Mouse (Mus musculus): ENCODE measurements around the gene Rbm41. TPM values are rescaled to one million over a fixed set of nuclear protein-coding genes. Genes with fewer than 3 reads are reported as not detected.

Gene Rbm41
- polyA plus RNA-seq, 1 experiment from 2014 or later = 5.3 TPM

- Histone ChIP-seq H3K9ac (no peak overlapping the region), H3K4me3 (no peak overlapping the region), H3K27me3 (replicated peaks) (no peaks in the 10 kb centered on the region; the same call in 1 of the 2 replicates), H3K27ac (no peak overlapping the region), H3K4me1 (no peaks in the 10 kb centered on the region), H3K4me2 (no peak overlapping the region), H3K9me3 (no peaks in the 10 kb centered on the region), H3K36me3 (replicated peaks) (no peaks in the 10 kb centered on the region)
- WGBS = 85% methylated on average over 5 of the region's 5 CpGs
- ATAC-seq (replicated peaks) = no peak
These were observed 139.0 kb downstream of the Rbm41 start for GRCm38 (mm10) chrX:139859402-139859801.

DNA sequence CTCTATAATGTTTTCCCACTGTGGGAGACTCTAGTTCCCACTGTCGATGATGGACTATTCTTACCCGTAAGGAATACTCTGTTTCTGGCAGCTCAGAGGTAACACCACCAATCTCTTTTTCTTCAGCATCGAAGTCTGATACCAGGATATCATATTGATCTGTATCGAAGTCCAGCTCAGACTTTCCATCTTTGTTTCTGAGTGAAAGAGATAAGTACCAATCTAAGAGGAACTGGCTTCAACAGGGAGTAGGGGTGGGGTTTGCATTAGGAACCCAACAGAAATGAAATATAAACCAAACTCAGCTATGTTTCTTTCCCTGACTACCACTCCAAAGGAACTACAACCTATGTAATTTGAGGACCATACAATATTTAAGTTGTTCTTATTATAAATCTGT, 143.6 kb downstream of the Rbm41 start:
- Histone ChIP-seq H3K9me3 (no peaks in the 10 kb centered on the region), H3K4me3 (no peak overlapping the region), H3K4me2 (no peak overlapping the region), H3K27me3 (replicated peaks) (no peaks in the 10 kb centered on the region), H3K4me1 (no peaks in the 10 kb centered on the region), H3K27ac (no peak overlapping the region), H3K9ac (no peak overlapping the region), H3K36me3 (replicated peaks) (no peaks in the 10 kb centered on the region)
- 87% methylated on average over 4 of the region's 4 CpGs for WGBS
- no peak for ATAC-seq (replicated peaks)

- no peak overlapping the region for H3K4me2 ChIP-seq
- WGBS = 69% methylated on average over 6 of the region's 6 CpGs
- H3K27ac ChIP-seq = no peak overlapping the region
These were observed 157.3 kb downstream of the Rbm41 start for GRCm38 (mm10) chrX:139841091-139841490.

More at GRCm38 (mm10) chrX:139841091-139841490, 157.3 kb downstream of the Rbm41 start:
- H3K4me1 ChIP-seq = no peaks in the 10 kb centered on the region
- H3K9me3 ChIP-seq = no peaks in the 10 kb centered on the region
- no peak overlapping the region for H3K9ac ChIP-seq
- ATAC-seq (replicated peaks) = no peak
- H3K4me3 ChIP-seq = no peak overlapping the region
- no peaks in the 10 kb centered on the region for H3K36me3 ChIP-seq (replicated peaks)
- H3K27me3 ChIP-seq (replicated peaks) = no peaks in the 10 kb centered on the region

Other genes starting within 250 kb of the Rbm41 start
- gene Ripply1, start 216.2 kb downstream of the Rbm41 start, polyA plus RNA-seq (2015; fragmentation: Nextera tagmentation; extraction: Ambion mirVana) = not detected in 2 replicates
- gene Cldn2, start 197.8 kb downstream of the Rbm41 start, polyA plus RNA-seq (2015; fragmentation: Nextera tagmentation; extraction: Ambion mirVana) = 0.59 and 0.77 TPM in 2 replicates
- 3.9 and 4.9 TPM in 2 replicates for gene Morc4, start 126.9 kb downstream of the Rbm41 start, polyA plus RNA-seq (2015; fragmentation: Nextera tagmentation; extraction: Ambion mirVana)
- 2.2 and 2.5 TPM in 2 replicates for gene Nup62cl, start 64.1 kb upstream of the Rbm41 start, polyA plus RNA-seq (2015; fragmentation: Nextera tagmentation; extraction: Ambion mirVana)
- not detected in 2 replicates for gene Pih1h3b, start 64.3 kb upstream of the Rbm41 start, polyA plus RNA-seq (2015; fragmentation: Nextera tagmentation; extraction: Ambion mirVana)

Measured in midbrain, embryonic 15.5 days (tissue).